Mouse (Mus musculus): Measurements from ENCODE around the gene F11r.

GRCm38 (mm10) chr1:171419905-171420304, 17.4 kb upstream of the F11r start:
- TF ChIP-seq ELF1 (IDR thresholded peaks at IDR 0.05; ENCODE audit: low read depth, low read length) (no peak), EP300 (IDR thresholded peaks at IDR 0.05; ENCODE audit: low read length) (no peak), POLR2A (IDR thresholded peaks at IDR 0.05; ENCODE audit: low read depth, low read length) (no peak), CTCF (conservative IDR thresholded peaks at IDR 0.05 in 1 of 2, IDR thresholded peaks at IDR 0.05 in 1 of 2; ENCODE audit: low read depth in 2 of 2, low read length in 2 of 2) (no peak), CHD2 (IDR thresholded peaks at IDR 0.05; ENCODE audit: low read length) (no peak), POLR2AphosphoS2 (IDR thresholded peaks at IDR 0.05; ENCODE audit: low read depth, low read length) (no peak), MAZ (IDR thresholded peaks at IDR 0.05; ENCODE audit: low read depth, low read length) (no peak)
